Mouse (Mus musculus): ENCODE results near the gene Alkbh2.

Gene Alkbh2

DNA sequence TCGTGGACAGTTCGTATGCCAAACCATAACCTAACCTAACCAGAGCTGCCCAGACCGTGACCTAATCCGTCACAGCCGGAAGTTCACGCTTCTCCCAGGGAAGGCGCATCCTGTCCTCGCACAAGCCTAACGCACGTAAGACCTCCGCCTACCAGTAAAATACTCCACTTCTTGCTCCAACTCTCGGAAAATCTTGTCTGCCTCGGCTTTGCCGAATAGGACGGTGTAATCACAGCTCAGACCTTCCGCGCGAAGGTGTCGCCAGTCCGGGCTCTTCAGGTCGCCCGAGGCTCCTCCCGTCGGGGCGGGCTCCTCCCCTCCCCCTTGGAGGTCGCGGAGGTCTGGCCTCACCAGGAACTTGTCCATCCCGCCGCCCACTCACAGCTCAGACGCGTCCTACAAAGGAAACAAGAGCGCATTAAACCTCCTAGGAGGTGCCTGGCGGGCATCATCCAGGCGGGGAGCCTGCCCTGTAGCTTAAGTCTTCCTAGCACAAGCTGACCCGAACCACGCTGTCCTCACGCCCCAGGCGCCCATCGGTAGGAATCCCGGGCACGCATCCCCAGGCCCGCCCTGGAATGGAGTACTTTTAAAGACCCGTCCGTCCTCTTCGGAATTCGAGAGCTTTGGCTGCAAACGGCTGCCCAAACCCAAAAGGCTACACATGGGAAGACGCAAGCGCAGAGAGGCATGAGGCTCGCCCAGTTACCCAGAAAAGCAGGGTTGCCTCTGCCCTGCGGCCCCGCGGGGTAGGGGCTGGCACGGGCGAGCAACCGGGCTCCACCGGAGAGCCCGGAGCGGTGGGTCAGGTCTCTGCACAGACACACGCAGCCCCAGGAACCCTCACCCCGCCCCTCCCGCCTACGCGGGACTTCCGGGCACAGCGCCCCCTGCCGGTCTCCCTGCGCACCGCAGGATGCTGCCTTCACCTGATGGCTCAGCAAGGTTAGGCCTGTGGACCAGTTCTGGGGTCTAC lies at the start of gene Alkbh2:
Gene Alkbh2 (minus strand): TSS at position 845 of the 976 bp plus-strand sequence.
- DNase-seq (ENCODE audit: low spot score in 2 of 2): peak in 1 of 2 experiments; percentile 52

DNA sequence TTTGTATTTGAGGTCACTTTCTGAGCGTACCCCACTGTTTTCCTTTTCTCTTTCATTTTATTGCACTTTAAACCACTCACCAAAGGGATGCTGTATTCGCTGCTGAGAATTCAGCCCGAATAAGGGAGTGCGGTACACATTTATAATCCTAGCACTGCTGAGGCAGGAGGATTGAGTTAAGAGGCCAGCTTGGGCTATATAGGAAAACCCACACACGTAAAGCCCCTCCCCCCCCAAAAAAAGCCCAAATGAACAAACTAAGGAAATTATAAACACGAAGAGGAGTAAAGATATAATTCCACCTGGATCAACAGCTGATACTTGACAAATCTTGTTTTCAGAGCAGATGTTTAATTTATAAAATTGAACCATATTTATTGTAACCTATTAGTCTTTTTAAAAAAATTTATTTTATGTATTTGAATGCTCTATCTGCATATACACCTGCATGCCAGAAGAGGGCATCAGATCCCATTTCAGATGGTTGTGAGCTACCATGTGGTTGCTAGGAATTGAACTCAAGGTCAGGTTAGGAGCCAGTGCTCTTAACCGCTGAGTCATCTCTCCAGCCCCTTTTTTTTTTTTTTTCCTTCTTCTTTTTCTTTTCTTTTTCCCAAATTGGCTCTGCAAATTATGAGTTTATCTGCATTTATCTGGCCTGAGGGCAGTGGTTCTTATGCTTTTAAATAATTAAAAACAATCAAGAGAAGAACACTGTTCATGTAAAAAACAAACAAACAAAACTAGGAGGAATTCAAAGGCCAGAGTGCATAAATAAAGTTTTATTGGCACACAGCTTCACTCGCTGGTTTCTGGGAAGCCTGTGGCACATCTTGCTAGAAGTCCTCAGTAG lies 48.8 kb upstream of the Alkbh2 start:
- no peak for DNase-seq (ENCODE audit: low spot score in 2 of 2)

DNA sequence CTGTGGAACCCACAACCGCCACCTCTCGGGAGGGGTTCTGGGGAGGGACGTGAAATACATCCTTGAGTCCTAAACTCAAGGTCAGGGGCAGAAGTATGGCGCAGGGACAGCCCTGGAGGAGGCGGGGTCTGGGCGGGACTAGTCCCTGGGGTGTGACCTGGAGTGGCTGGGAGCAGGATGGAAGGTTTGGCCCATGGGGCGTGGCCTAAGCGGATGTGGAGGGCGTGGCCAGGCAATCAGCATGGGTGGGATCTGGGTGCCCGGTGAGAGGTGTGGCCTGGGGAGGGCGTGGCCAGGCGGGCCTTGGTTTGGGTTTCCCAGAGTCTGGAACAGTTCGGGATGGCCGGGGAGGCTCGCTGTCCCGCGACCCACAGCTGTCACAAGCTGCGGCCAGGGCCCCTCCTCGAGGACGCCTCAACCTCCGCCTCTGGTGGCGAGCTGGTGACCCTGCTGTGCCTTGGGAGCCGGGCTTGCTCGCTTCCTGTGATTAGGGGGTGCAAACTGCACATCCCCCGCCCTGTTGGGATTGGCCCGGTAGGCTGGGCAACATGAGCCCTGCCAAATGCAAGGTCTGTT lies 47.7 kb upstream of the Alkbh2 start:
- DNase-seq (ENCODE audit: low spot score in 2 of 2): peak; percentile 60 to 71

GRCm38 (mm10) chr5:114174639-114175038 lies 46.6 kb upstream of the Alkbh2 start:
- no peak for DNase-seq (ENCODE audit: low spot score in 2 of 2)

- no peak for DNase-seq (ENCODE audit: low spot score in 2 of 2)
These were observed 46.0 kb upstream of the Alkbh2 start for GRCm38 (mm10) chr5:114173877-114174581.

GRCm38 (mm10) chr5:114173458-114173857 lies 45.4 kb upstream of the Alkbh2 start:
- DNase-seq (ENCODE audit: low spot score in 2 of 2): no peak

GRCm38 (mm10) chr5:114172936-114173335 lies 44.9 kb upstream of the Alkbh2 start:
- DNase-seq (ENCODE audit: low spot score in 2 of 2): no peak

DNA sequence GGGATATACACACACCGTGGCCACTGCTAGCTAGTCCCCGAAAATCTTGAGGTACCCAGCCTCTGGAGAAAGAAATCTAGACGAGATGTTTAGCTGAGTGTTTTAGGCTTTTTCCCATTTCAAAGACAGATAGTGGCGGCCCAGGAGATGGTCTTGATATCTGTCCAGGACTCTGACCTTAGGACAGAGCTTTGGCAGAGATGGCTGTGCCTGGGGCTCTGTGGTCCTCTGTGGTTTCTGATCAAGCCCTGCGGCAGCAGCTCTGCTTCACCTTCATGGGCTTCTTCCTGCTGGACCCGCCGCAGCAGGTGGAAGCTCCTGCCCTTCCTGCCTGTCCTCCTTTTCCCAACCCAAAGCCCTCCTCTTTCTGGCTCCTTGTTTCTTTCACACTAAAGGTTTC lies 42.3 kb upstream of the Alkbh2 start:
- DNase-seq (ENCODE audit: low spot score in 2 of 2): no peak

DNA sequence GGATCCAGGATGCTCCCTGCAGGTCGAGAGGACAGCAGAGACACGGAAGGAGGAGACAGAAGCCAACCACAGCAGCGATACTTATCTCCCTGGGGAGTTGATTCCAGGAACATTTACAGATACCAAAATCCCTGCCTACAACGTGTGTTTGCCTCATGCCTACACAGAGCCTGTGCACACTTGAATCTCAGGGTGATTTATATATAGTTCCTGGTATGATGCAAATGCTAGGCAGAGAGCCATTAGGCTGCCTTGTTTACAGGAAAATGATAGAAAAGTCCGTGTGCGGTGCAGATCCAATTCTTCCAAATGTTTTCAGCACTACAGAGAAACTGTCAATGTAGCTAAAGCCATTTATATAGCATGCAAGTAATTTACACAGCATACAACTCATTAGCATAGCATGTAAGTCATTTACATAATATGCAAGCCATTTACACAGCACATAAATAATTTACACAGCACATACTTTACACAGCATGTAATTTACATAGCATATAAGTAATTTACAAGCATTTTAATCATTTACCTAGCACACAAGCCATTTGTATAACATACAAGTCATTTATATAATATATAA lies 35.2 kb upstream of the Alkbh2 start:
- peak in 1 of 2 experiments; percentile 23 for DNase-seq (ENCODE audit: low spot score in 2 of 2)

DNA sequence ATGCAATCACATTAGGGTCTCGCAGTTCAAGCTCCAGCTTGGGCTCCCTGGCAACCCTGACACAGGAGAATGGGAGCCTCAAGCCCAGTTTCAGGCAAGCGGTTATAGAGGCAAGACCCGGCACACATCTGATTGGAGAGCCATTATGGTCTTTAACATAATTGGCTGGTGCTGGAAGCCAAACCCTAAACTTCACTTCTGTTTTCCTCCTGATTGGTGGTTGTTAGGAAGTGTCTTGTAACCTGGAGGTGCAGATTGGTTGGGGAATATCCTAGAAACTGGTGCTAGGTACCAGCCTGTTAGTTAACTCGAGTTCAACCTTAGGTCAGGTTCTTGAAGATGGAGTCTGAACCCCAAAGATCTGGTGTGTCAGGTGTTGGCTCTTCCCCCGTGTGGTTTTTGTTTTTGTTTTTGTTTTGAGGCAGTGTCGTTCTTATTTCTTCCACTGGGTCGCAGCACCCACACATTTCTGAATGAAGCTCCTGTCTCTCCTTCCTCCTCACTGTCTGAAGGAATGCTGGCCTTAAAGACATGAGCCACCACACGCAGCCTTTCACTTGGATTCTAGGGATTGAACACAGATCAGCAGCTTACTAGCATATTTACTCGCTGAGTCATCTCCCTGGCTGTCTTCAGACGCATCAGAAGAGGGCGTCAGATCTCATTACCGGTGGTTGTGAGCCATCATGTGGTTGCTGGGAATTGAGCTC lies 34.2 kb upstream of the Alkbh2 start:
- DNase-seq (ENCODE audit: low spot score in 2 of 2): no peak

DNA sequence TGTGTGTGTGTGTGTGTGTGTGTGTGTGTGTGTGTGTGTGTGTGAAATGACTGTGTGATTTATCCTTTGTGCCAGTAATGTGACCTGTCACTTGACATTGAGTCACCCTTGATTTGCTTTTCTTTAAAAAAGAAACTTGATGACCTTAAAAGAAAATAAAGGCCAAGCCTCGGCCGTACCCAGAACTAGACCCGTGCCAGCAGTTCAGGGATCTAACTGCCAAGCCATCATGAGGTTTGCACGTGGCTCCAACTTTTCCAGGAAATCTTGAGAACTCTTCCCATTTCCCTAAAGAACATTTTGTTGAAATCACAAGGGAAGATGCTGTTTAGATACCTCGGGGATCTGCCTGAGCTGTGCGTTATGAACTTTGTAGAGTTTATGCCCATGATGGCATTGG lies 33.4 kb upstream of the Alkbh2 start:
- no peak for DNase-seq (ENCODE audit: low spot score in 2 of 2)

- DNase-seq (ENCODE audit: low spot score in 2 of 2): no peak
These were observed 29.2 kb upstream of the Alkbh2 start for GRCm38 (mm10) chr5:114157236-114157635.

DNA sequence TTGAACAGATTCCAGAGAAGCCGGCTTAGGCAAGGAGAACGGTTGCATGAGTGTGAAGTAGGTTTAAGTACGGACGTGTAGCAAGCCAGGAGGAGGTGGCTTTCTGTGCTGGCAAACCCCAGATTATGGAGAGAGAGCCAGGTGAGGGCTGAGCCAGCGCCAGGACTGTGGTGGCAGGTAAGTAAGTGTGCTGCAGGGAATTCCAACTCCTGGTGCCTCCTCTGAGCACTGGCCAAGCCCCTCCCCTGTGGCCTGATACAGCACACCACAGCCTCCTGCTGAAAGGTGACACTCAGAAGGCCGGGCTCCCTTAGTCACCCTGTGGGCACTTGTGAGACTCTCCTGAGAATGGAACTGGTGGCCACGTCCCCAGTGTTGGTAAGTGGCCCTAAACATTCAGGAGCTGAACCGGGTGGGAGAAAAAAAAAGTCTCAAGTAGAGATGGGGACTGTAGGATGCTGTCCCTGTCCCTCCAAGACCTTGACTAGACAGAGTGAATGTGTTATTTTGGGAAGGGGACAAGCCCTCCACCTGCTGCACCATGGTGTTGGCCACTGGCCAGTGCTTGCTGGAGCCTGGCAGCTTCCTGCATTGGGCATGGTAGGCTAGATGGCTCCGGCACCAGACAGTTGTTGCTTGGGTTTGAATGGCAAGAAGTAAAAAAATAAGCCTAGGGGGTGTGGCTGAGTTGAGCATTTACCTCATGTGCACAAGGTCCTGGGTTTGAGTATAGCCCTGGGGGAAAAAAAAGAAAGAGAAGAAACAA lies 27.3 kb upstream of the Alkbh2 start:
- no peak for DNase-seq (ENCODE audit: low spot score in 2 of 2)

DNA sequence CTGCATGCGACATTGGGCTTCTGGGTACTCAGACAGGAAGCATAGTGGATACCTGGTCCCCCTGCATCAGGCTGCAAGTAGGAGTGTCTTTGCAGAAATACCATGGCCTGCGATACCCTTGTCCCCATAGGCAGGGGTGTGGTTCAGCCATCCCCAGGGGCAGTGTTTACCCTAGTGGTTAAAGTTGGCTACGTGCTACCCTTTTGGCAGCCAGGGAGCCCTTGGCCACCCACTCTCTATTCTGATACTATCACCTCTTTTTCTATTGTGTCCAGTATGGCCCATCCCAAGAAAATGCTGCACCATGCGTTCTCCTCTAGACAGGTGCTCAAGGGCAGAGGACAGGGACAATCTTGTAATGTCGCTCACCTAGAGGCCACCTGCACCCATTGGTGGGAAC lies 26.7 kb upstream of the Alkbh2 start:
- DNase-seq (ENCODE audit: low spot score in 2 of 2): no peak

DNA sequence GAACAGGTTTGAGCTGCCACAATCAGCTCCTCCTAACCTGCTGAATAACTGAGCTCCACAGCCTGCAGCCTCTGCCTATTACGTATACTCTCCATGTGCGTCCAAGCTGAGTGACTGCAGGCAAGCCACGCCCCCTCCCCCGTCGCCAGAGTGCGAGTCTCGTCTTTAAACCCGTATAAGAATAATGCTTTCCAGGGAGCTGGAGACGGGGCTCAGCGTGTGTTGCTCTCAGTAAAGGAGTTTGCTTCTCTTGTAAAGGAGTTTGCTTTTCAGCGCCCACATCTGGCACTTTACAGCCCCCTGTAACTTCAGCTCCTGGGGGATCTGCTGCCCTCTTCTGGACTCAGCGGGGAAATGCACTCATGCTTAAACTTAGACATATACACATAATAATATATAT lies 25.5 kb upstream of the Alkbh2 start:
- no peak for DNase-seq (ENCODE audit: low spot score in 2 of 2)

DNA sequence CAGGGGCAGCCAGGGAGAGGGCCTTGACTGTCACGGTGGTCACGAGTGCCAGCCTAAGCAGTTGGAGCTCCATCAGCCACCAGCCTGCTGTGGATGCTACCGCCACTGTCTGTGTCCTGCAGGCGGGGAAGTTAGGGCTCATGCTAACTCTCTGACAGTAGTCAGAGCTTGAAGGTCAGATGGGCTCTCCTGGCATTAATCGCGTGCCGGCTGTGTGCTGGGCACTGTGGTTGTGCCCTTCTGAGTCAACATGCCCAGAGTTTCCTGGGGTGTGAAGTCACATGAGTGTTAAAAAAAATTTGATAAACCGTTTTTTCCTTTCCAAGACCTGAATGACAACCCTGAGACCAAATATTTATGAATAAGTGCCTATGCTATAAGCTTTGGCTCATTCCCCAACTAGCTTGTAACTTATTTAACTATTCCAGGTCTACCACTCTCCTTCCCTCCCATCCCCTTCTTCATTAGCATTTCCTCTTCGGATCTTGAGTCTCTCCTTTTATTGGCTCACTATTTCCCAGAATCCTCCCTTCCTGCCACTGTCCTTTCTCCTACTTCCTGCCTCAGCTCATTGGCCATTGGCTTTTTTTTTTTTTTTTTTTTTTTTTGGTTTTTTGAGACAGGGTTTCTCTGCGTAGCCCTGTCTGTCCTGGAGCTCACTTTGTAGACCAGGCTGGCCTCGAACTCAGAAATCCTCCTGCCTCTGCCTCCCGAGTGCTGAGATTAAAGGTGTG lies 24.5 kb upstream of the Alkbh2 start:
- DNase-seq (ENCODE audit: low spot score in 2 of 2): no peak

DNA sequence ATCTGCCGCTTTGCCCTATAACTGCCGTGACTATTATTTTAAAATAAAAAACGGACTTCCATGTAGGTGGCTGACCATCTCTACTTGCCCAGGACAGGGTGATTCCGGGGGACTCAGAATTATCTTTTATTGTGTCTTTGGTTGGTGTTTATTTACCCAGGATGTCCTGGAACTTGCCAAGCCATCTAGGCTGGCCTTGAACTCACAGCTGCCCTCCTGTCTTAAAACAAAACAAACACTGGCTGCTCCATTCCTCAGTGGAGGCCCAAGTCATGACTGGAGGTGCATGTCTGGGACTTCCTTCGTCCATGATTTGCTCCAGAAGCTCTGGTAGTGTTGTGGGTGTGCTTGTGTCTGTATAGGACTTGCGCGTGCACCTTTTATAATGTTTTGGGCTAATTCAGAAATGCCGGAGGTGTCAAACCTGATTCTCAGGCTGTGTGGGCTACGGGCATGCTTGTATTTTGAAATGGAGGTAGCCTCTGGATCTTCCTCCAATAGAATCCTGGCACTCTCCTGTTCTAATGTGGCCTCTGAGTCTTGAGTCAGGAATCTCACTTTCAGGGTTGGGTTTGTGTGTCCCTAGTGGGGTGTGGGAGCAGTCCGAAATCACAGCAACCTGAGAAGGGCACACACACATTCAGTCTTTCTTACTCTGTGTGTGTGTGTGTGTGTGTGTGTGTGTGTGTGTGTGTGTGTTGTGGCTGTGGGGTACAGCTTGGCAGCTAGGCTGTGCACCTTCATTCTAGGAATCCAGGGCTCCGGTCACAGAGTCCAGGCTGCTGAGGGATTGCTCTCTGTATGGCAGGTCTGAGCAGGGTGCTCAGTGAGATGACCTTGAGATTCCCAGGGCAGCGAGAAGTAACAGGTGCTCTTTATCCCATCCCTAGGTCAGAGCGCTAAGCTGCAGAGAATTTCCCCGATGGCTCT lies 19.3 kb upstream of the Alkbh2 start:
- no peak for DNase-seq (ENCODE audit: low spot score in 2 of 2)

Data from right cerebral cortex, postnatal 36 days (tissue).